Mouse (Mus musculus) midbrain, embryonic 13.5 days (tissue): Measurements from ENCODE around the gene Acan. TPM values are rescaled to one million over a fixed set of nuclear protein-coding genes. Genes with fewer than 3 reads are reported as not detected.

Experiments used
- ATAC-seq: fragments of 200-750 bp; cut with Nextera tagmentation; 2 replicates; pipeline ENCODE4 v1.8.0; 2017; ENCODE audit warnings: mild to moderate bottlenecking, moderate TSS enrichment, moderate library complexity
- H3K27ac ChIP-seq: fragments of 300-500 bp; sonication (generic); 2 replicates; pipeline ENCODE4 v1.5.1; 2015; ENCODE audit warnings: inconsistent platforms, mild to moderate bottlenecking, moderate library complexity
- H3K27me3 ChIP-seq: fragments of 300-500 bp; sonication (generic); 2 replicates; pipeline ENCODE4 v1.6.1; 2015; ENCODE audit warnings: mild to moderate bottlenecking, inconsistent platforms
- H3K36me3 ChIP-seq: fragments of 300-500 bp; sonication (generic); 2 replicates; pipeline ENCODE4 v1.6.1; 2015; ENCODE audit warnings: mild to moderate bottlenecking, inconsistent platforms
- H3K4me1 ChIP-seq: fragments of 300-500 bp; sonication (generic); replicated peaks from 2 replicates; pipeline ENCODE4 v1.6.1; 2015; ENCODE audit warnings: inconsistent platforms
- H3K4me2 ChIP-seq: fragments of 300-500 bp; sonication (generic); replicated peaks from 2 replicates; pipeline ENCODE4 v1.6.1; 2015; ENCODE audit warnings: moderate library complexity, mild to moderate bottlenecking, inconsistent platforms
- H3K4me3 ChIP-seq: fragments of 300-500 bp; sonication (generic); replicated peaks from 2 replicates; pipeline ENCODE4 v1.5.1; 2015; ENCODE audit warnings: mild to moderate bottlenecking, inconsistent platforms
- H3K9ac ChIP-seq: fragments of 300-500 bp; sonication (generic); replicated peaks from 2 replicates; pipeline ENCODE4 v1.6.1; 2015; ENCODE audit warnings: mild to moderate bottlenecking, inconsistent platforms
- H3K9me3 ChIP-seq: fragments of 300-500 bp; sonication (generic); 2 replicates; pipeline ENCODE4 v1.6.1; 2016; ENCODE audit warnings: mild to moderate bottlenecking, inconsistent platforms
- WGBS: fragments of 180-500 bp; shearing (Covaris S2); methylation state at CpG from one replicate; pipeline ENCODE4 v1.1.7; 2015; 5-methylcytosine and 5-hydroxymethylcytosine counted together
- polyA plus RNA-seq: library from polyadenylated mRNA; unstranded; fragments of >200 nt; fragmentation: Nextera tagmentation; extraction: Ambion mirVana; gene quantifications from 2 replicates; pipeline ENCODE4 v1.2.1, GENCODE M21; 2015

Gene Acan
- polyA plus RNA-seq, 1 experiment from 2014 or later, result 0.08 TPM

DNA sequence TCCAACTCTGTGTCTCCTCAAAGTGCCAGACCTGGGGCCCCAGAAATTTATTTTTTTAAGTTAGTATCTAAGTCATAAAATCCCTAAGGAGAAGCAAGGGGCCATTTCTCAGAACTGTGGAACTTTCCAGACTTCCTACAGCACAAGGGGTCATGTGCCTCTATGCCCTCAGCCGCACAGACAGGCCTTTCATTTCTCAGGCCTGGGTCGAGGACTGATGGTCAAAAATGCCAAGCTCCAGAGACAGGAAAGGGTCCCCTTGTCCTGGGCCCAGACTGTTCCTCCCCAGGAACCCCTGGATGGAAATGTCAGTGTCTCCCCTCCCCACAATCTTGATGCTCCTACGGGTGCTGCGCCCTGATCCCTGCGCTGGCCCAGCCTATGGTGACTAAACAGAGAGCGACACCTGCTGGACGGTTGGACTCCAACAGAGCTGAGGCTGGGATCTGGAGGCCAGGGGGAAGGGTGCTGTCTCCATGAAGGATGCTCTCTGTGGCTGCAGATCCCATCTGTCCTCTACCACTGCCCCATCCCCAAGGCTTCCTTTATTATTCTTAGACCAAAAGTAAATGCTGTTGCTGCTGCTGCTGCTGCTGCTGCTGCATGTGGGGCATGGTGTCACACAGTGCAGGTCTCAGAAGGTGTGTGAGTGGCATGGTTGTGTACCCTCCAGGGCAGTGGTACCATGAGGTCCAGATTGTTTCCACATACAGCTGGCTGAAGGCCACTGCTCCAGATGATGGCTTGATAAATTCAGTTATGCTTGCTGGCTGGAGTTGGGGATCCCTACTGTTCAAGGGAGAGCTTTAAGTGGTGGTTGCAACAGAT, 27.5 kb downstream of the Acan start:
- Histone ChIP-seq H3K4me1 (no peaks in the 10 kb centered on the region; the same call in 1 of the 2 replicates), H3K36me3 (no peaks in the 10 kb centered on the region), H3K9me3 (no peaks in the 10 kb centered on the region), H3K4me3 (no peak overlapping the region), H3K9ac (no peak overlapping the region), H3K4me2 (no peak overlapping the region), H3K27ac (no peak overlapping the region), H3K27me3 (no peaks in the 10 kb centered on the region)
- WGBS, result 20% methylated on average over 7 of the region's 7 CpGs
- ATAC-seq, result peak; percentile 84; the same call in 1 of the 2 replicates

- no peaks in the 10 kb centered on the region for H3K9me3 ChIP-seq
- ATAC-seq, result no peak
- no peak overlapping the region for H3K4me2 ChIP-seq
- 66% methylated on average over 4 of the region's 4 CpGs for WGBS
- no peaks in the 10 kb centered on the region for H3K4me1 ChIP-seq
- H3K36me3 ChIP-seq, result no peaks in the 10 kb centered on the region
- H3K27me3 ChIP-seq, result no peaks in the 10 kb centered on the region
- H3K27ac ChIP-seq, result no peak overlapping the region
- H3K9ac ChIP-seq, result no peak overlapping the region
- no peak overlapping the region for H3K4me3 ChIP-seq
Observed at GRCm38 (mm10) chr7:79089111-79089510, 35.8 kb downstream of the Acan start.

GRCm38 (mm10) chr7:79096492-79096891, 43.2 kb downstream of the Acan start:
- H3K36me3 ChIP-seq, result no peaks in the 10 kb centered on the region
- H3K4me3 ChIP-seq, result no peak overlapping the region
- no peak overlapping the region for H3K27ac ChIP-seq
- no peak overlapping the region for H3K4me2 ChIP-seq
- 73% methylated on average over 5 of the region's 5 CpGs for WGBS
- no peaks in the 10 kb centered on the region for H3K9me3 ChIP-seq
- H3K27me3 ChIP-seq, result no peaks in the 10 kb centered on the region
- H3K4me1 ChIP-seq, result no peaks in the 10 kb centered on the region
- ATAC-seq, result no peak
- H3K9ac ChIP-seq, result no peak overlapping the region

- ATAC-seq, result peak; percentile 72
- Histone ChIP-seq H3K36me3 (no peaks in the 10 kb centered on the region), H3K4me1 (peaks cover 6% of the 10 kb centered on the region), H3K4me2 (no peak overlapping the region), H3K27me3 (no peaks in the 10 kb centered on the region), H3K4me3 (no peak overlapping the region), H3K27ac (no peak overlapping the region), H3K9ac (no peak overlapping the region), H3K9me3 (peaks cover 4% of the 10 kb centered on the region; the same call in 1 of the 2 replicates)
- 37% methylated on average over 4 of the region's 4 CpGs for WGBS
Observed at GRCm38 (mm10) chr7:79113848-79114247, 60.6 kb downstream of the Acan start.

GRCm38 (mm10) chr7:79123465-79123864, 70.2 kb downstream of the Acan start:
- WGBS, result 80% methylated on average over 5 of the region's 5 CpGs
- Histone ChIP-seq H3K9me3 (no peaks in the 10 kb centered on the region), H3K36me3 (no peaks in the 10 kb centered on the region), H3K27ac (no peak overlapping the region), H3K9ac (no peak overlapping the region), H3K4me2 (no peak overlapping the region), H3K27me3 (no peaks in the 10 kb centered on the region), H3K4me1 (0 out of 2 replicates have a peak, but pooled peaks cover 4% of the 10 kb centered on the region), H3K4me3 (no peak overlapping the region)
- ATAC-seq, result no peak

GRCm38 (mm10) chr7:79129883-79130282, 76.6 kb downstream of the Acan start:
- Histone ChIP-seq H3K9ac (no peak overlapping the region), H3K4me2 (peak overlapping the region; percentile 48), H3K4me1 (peaks cover 20% of the 10 kb centered on the region), H3K4me3 (0 out of 2 replicates have a peak overlapping the region, but pooled peaks have one; percentile 12), H3K9me3 (no peaks in the 10 kb centered on the region), H3K27me3 (peaks cover 21% of the 10 kb centered on the region), H3K27ac (no peak overlapping the region), H3K36me3 (0 out of 2 replicates have a peak, but pooled peaks cover 5% of the 10 kb centered on the region)
- ATAC-seq, result no peak
- WGBS, result 10% methylated on average over 8 of the region's 8 CpGs

- H3K9me3 ChIP-seq, result no peaks in the 10 kb centered on the region
- H3K4me3 ChIP-seq, result peak overlapping the region; percentile 12
- 0 out of 2 replicates have a peak, but pooled peaks cover 5% of the 10 kb centered on the region for H3K36me3 ChIP-seq
- H3K4me1 ChIP-seq, result peaks cover 20% of the 10 kb centered on the region
- H3K27me3 ChIP-seq, result peaks cover 21% of the 10 kb centered on the region
- H3K9ac ChIP-seq, result 0 out of 2 replicates have a peak overlapping the region, but pooled peaks have one; percentile 0
- peak overlapping the region; percentile 48 for H3K4me2 ChIP-seq
- 14% methylated on average over 13 of the region's 13 CpGs for WGBS
- no peak overlapping the region for H3K27ac ChIP-seq
- 0 out of 2 replicates have a peak, but pooled peaks have one; percentile 19 for ATAC-seq
Observed at GRCm38 (mm10) chr7:79130385-79130784, 77.1 kb downstream of the Acan start.

- Histone ChIP-seq H3K4me2 (peak within 1 kb of the TSS; percentile 48), H3K9ac (0 out of 2 replicates have a peak within 1 kb of the TSS, but pooled peaks have one; percentile 0), H3K4me1 (peaks cover 16% of the 10 kb centered on the region), H3K36me3 (0 out of 2 replicates have a peak, but pooled peaks cover 5% of the 10 kb centered on the region), H3K27ac (no peak within 1 kb of the TSS), H3K9me3 (no peaks in the 10 kb centered on the region), H3K4me3 (peak within 1 kb of the TSS; percentile 12), H3K27me3 (peaks cover 21% of the 10 kb centered on the region)
- 5% methylated on average over 19 of the region's 19 CpGs for WGBS
- ATAC-seq, result peak; percentile 59
Observed at GRCm38 (mm10) chr7:79130843-79131444, 77.7 kb downstream of the Acan start, which contains the start of gene Hapln3. Gene Hapln3, minus strand, starts transcription at chr7:79131018.

DNA sequence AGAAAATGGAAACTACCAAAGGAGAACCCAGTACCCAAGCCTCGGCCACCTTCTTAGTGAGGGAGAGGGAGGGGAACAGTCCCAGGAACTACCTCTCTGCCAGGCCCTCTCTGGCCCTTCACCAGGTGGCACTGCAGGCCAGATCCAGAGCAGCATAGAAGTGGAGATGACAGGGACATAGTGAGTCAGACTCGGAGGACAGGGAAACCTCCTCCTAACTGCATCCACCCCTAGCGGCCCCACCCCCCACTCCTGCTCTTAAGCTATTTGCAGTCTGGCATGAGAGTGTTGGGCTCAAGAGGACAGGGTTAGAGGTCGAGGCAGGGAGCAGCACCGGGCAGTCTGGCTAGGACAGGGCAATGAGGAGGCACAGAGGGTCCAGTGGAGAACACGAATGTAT, 80.1 kb downstream of the Acan start:
- H3K9me3 ChIP-seq, result no peaks in the 10 kb centered on the region
- peaks cover 16% of the 10 kb centered on the region for H3K4me1 ChIP-seq
- no peak overlapping the region for H3K27ac ChIP-seq
- ATAC-seq, result 0 out of 2 replicates have a peak, but pooled peaks have one; percentile 26
- H3K4me3 ChIP-seq, result no peak overlapping the region
- H3K36me3 ChIP-seq, result 0 out of 2 replicates have a peak, but pooled peaks cover 5% of the 10 kb centered on the region
- WGBS, result 23% methylated on average over 6 of the region's 6 CpGs
- no peak overlapping the region for H3K4me2 ChIP-seq
- peaks cover 21% of the 10 kb centered on the region for H3K27me3 ChIP-seq
- H3K9ac ChIP-seq, result no peak overlapping the region

DNA sequence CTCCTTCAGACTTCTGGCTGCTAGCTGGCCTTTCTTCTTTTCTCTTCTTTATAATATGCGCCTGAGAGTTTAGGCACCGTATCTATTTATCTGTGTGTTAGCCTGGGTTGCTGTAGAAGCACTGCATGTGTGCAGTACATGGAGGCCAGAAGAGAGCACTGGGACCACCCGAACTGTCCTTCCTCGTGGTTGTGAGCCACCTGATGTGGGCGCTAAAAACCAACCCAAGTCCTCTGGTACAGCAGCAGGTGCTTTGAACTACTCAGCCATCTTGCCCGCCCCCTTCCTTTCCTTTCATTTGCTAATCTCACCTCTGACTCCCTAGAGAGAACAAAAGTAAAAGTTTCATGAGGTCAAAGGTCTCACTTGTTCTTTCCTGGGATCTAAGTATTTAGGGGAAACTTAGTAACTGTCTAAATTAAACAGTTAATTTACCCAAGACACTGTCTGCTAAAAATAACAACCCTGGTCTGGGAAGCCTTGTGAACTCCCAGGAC, 86.1 kb downstream of the Acan start:
- no peak for ATAC-seq
- H3K9ac ChIP-seq, result no peak overlapping the region
- H3K4me1 ChIP-seq, result no peaks in the 10 kb centered on the region
- H3K27me3 ChIP-seq, result no peaks in the 10 kb centered on the region
- H3K9me3 ChIP-seq, result no peaks in the 10 kb centered on the region
- WGBS, result 56% methylated on average over 6 of the region's 6 CpGs
- H3K36me3 ChIP-seq, result no peaks in the 10 kb centered on the region
- H3K4me3 ChIP-seq, result no peak overlapping the region
- no peak overlapping the region for H3K27ac ChIP-seq
- no peak overlapping the region for H3K4me2 ChIP-seq

DNA sequence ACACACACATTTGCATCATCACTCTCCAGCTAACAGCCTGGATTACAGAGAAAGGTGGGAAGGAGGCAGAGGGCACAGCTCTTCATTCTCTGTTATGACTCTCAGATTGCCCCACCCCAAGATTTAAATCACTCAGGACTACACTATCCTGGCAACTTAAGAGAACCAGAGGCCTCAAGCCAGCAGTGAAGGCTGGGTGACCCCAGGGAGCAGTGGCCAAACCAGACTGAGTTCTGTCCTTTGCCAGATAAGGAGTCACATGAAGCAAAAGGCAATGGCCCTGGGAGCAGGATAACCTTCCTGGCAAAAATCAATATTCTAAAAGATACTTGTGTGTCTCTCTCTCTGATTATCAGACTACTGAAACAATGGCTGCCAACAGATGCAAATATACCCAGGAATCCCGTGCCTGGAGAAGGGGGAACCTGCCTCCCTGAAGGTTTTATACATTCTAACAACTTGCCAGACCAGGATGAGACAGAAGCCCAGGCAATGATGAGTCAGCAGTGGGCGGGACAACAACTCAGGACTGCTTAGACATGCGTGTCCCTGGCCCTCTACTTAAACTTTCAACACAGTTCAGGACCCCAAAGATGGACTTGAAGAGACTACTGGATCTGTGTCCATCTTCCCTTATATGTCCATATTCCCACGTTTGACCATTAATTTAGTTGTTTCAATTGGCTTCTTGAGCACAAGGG, 86.8 kb downstream of the Acan start:
- no peaks in the 10 kb centered on the region for H3K4me1 ChIP-seq
- no peaks in the 10 kb centered on the region for H3K9me3 ChIP-seq
- ATAC-seq, result no peak
- H3K27me3 ChIP-seq, result no peaks in the 10 kb centered on the region
- no peak overlapping the region for H3K4me3 ChIP-seq
- H3K27ac ChIP-seq, result no peak overlapping the region
- WGBS, result 59% methylated on average over 4 of the region's 4 CpGs
- H3K36me3 ChIP-seq, result no peaks in the 10 kb centered on the region
- no peak overlapping the region for H3K4me2 ChIP-seq
- H3K9ac ChIP-seq, result no peak overlapping the region
